Mouse (Mus musculus): ENCODE results near the gene Sccpdh. TPM values are rescaled to one million over a fixed set of nuclear protein-coding genes. Genes with fewer than 3 reads are reported as not detected.

The Sccpdh gene
- total and polyA plus RNA-seq, 3 experiments = 10.3 to 22.2 (median 18.9) TPM

GRCm38 (mm10) chr1:179624354-179624753, 43.7 kb upstream of the Sccpdh start:
- Histone ChIP-seq H3K79me2 (replicated peaks; ENCODE audit: control insufficient read depth, extremely low read depth, insufficient read depth, poor library complexity, severe bottlenecking) (no peaks in the 10 kb centered on the region), H3K27me3 (replicated peaks) (no peaks in the 10 kb centered on the region), H3K4me3 (replicated peaks in 1 of 3; ENCODE audit: low read depth in 2 of 3, low read length in 2 of 3, poor library complexity in 1 of 3) (no peak overlapping the region), H3K27ac (ENCODE audit: insufficient read depth, low read depth) (no peak overlapping the region), H3K9me3 (replicated peaks; ENCODE audit: low read length) (no peaks in the 10 kb centered on the region), H3K9ac (ENCODE audit: insufficient read depth, low read depth) (no peak overlapping the region), H3K4me2 (ENCODE audit: insufficient read depth, low read depth, poor library complexity, severe bottlenecking) (no peak overlapping the region), H3K36me3 (replicated peaks in 1 of 2; ENCODE audit: control insufficient read depth in 1 of 2, insufficient read depth in 1 of 2, low read length in 1 of 2) (peaks cover 10 to 42% of the 10 kb centered on the region in 2 experiments), H3K4me1 (ENCODE audit: control insufficient read depth in 1 of 2, insufficient read depth in 2 of 2) (peaks cover 0 to 17% of the 10 kb centered on the region in 2 experiments; a peak in 2 of 4 replicates)
- dilution Hi-C loops (cut with MboI; ENCODE audit: extremely low pct_ligation_motif_present, extremely low pct_unique_long_range_greater_than_20kb, low sequenced_read_pairs) = no loop called here
- TF ChIP-seq USF1 (IDR thresholded peaks at IDR 0.05; ENCODE audit: low read depth, low read length) = no peak
- no peak for TF ChIP-seq POLR2AphosphoS2 (IDR thresholded peaks at IDR 0.05; ENCODE audit: low read depth, low read length)
- no peak for TF ChIP-seq ETS1 (conservative IDR thresholded peaks at IDR 0.05; ENCODE audit: low read depth, low read length)
- no peak for TF ChIP-seq USF2 (conservative IDR thresholded peaks at IDR 0.05; ENCODE audit: low read depth, low read length)
- peak; percentile 59 for TF ChIP-seq RAD21 (IDR thresholded peaks at IDR 0.05; ENCODE audit: low read depth, low read length)
- TF ChIP-seq POLR2A (IDR thresholded peaks at IDR 0.05; ENCODE audit: low read depth, low read length) = no peak
- peak; percentile 52 to 76 for TF ChIP-seq CTCF (conservative IDR thresholded peaks at IDR 0.05 in 1 of 2, IDR thresholded peaks at IDR 0.05 in 1 of 2; ENCODE audit: low read depth in 2 of 2, low read length in 2 of 2)
- TF ChIP-seq E2F4 (IDR thresholded peaks at IDR 0.05; ENCODE audit: insufficient replicate concordance, low read depth, low read length) = no peak
- TF ChIP-seq PAX5 (IDR thresholded peaks at IDR 0.05; ENCODE audit: low read length) = no peak
- no peak for TF ChIP-seq ZMIZ1 (IDR thresholded peaks at IDR 0.05; ENCODE audit: low read depth, low read length)
- no peak for TF ChIP-seq RCOR1 (conservative IDR thresholded peaks at IDR 0.05; ENCODE audit: low read depth, low read length)
- no peak for TF ChIP-seq SIN3A (IDR thresholded peaks at IDR 0.05; ENCODE audit: low read length)
- no peak for TF ChIP-seq KAT2A (IDR thresholded peaks at IDR 0.05; ENCODE audit: insufficient replicate concordance, low read length)
- TF ChIP-seq SMC3 (IDR thresholded peaks at IDR 0.05; ENCODE audit: low read depth, low read length) = peak; percentile 61
- TF ChIP-seq CHD1 (IDR thresholded peaks at IDR 0.05; ENCODE audit: low read depth, low read length) = no peak
- TF ChIP-seq EP300 (IDR thresholded peaks at IDR 0.05; ENCODE audit: low read length) = no peak
- TF ChIP-seq GABPA (IDR thresholded peaks at IDR 0.05; ENCODE audit: insufficient replicate concordance, low read depth, low read length) = no peak
- TF ChIP-seq ELF1 (IDR thresholded peaks at IDR 0.05; ENCODE audit: low read depth, low read length) = no peak
- TF ChIP-seq MXI1 (IDR thresholded peaks at IDR 0.05; ENCODE audit: low read depth, low read length) = no peak
- in situ Hi-C loops (cut with MboI; ENCODE audit: low pct_ligation_motif_present, low pct_unique_long_range_greater_than_20kb, low sequenced_read_pairs) = loop anchor here (10.0 kb wide), 1 partner anchor 120 kb away; no protein-coding TSS in a partner anchor
- DNase-seq (ENCODE audit: extremely low read depth) = peak; percentile 56

DNA sequence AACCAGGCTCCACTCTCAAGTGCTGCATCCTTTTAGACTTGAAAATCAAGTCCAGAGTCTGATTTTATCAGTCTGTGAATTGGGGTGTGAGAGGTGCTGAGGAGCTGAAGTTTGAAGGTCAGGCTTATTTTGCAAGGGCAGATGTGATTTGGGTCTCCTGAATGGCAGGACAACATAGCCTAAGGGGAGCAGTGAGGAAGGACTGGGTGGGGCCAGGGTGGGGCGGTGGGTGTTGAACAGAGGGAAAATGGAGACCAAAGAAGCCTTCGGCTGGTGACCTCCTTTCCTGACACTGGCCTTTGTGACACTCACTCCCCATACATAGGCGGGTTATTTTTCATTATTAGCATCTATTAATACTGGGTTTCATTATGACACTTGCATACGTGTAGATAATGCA, 40.2 kb upstream of the Sccpdh start:
- no peaks in the 10 kb centered on the region for H3K79me2 ChIP-seq (replicated peaks; ENCODE audit: control insufficient read depth, extremely low read depth, insufficient read depth, poor library complexity, severe bottlenecking)
- in situ Hi-C loops (cut with MboI; ENCODE audit: low pct_ligation_motif_present, low pct_unique_long_range_greater_than_20kb, low sequenced_read_pairs) = loop anchor here (10.0 to 25.0 kb wide), 2 partner anchors 123 to 209 kb away; no protein-coding TSS in a partner anchor
- dilution Hi-C loops (cut with MboI; ENCODE audit: extremely low pct_ligation_motif_present, extremely low pct_unique_long_range_greater_than_20kb, low sequenced_read_pairs) = no loop called here
- H3K4me2 ChIP-seq (ENCODE audit: insufficient read depth, low read depth, poor library complexity, severe bottlenecking) = no peak overlapping the region
- H3K9ac ChIP-seq (ENCODE audit: insufficient read depth, low read depth) = no peak overlapping the region
- TF ChIP-seq EP300 (IDR thresholded peaks at IDR 0.05; ENCODE audit: low read length) (no peak), RCOR1 (conservative IDR thresholded peaks at IDR 0.05; ENCODE audit: low read depth, low read length) (no peak), HCFC1 (IDR thresholded peaks at IDR 0.05; ENCODE audit: low read depth, low read length) (no peak), PAX5 (IDR thresholded peaks at IDR 0.05; ENCODE audit: low read length) (no peak), KAT2A (IDR thresholded peaks at IDR 0.05; ENCODE audit: insufficient replicate concordance, low read length) (no peak), JUN (IDR thresholded peaks at IDR 0.05; ENCODE audit: insufficient read depth, low read depth, low read length) (no peak)
- no peaks in the 10 kb centered on the region for H3K9me3 ChIP-seq (replicated peaks; ENCODE audit: low read length)
- peaks cover 0 to 29% of the 10 kb centered on the region in 2 experiments; a peak in 2 of 4 replicates for H3K4me1 ChIP-seq (ENCODE audit: control insufficient read depth in 1 of 2, insufficient read depth in 2 of 2)
- H3K27me3 ChIP-seq (replicated peaks) = no peaks in the 10 kb centered on the region
- peaks cover 10 to 28% of the 10 kb centered on the region in 2 experiments for H3K36me3 ChIP-seq (replicated peaks in 1 of 2; ENCODE audit: control insufficient read depth in 1 of 2, insufficient read depth in 1 of 2, low read length in 1 of 2)
- no peak overlapping the region for H3K4me3 ChIP-seq (replicated peaks in 1 of 3; ENCODE audit: low read depth in 2 of 3, low read length in 2 of 3, poor library complexity in 1 of 3)
- H3K27ac ChIP-seq (ENCODE audit: insufficient read depth, low read depth) = no peak overlapping the region
- no peak for DNase-seq (ENCODE audit: extremely low read depth)

Data from CH12.LX (cell line).